Mouse (Mus musculus) stomach, postnatal 0 days (tissue): ENCODE results near the gene Elmo2.

Experiments
- CTCF ChIP-seq: IDR thresholded peaks from 2 replicates; pipeline ENCODE4 v1.5.1; 2016; ENCODE audit warnings: antibody characterized with exemption, low read depth, mild to moderate bottlenecking, moderate library complexity
- EP300 ChIP-seq: optimal IDR thresholded peaks from 2 replicates; pipeline ENCODE3; 2016; ENCODE audit warnings: antibody characterized with exemption

GRCm38 (mm10) chr2:165252801-165253200 lies 73.5 kb downstream of the Elmo2 start:
- TF ChIP-seq CTCF (no peak), EP300 (no peak)
